Mouse (Mus musculus) limb, embryonic 14.5 days (tissue): ENCODE measurements around the gene Haao. TPM values are rescaled to one million over a fixed set of nuclear protein-coding genes. Genes with fewer than 3 reads are reported as not detected.
A peak's percentile ranks its signal among the peaks of the same experiment; 100 is the strongest.

Source experiments
- ATAC-seq: fragments of 200-750 bp; cut with Nextera tagmentation; 2 replicates; pipeline ENCODE4 v1.8.0; 2017; ENCODE audit warnings: low read depth, moderate number of reproducible peaks, moderate TSS enrichment; ENCODE audit not compliant: low FRiP score
- DNase-seq: peaks from one replicate; pipeline ENCODE4 v3.0.0-alpha.2; 2015; ENCODE audit warnings: low spot score
- H3K27ac ChIP-seq: fragments of 300-500 bp; sonication (generic); replicated peaks from 2 replicates; pipeline ENCODE4 v1.5.1; 2014; ENCODE audit warnings: low read depth, mild to moderate bottlenecking, low read length, moderate library complexity, mixed read lengths
- H3K27me3 ChIP-seq: fragments of 300-500 bp; sonication (generic); 2 replicates; pipeline ENCODE4 v1.6.1; 2014; ENCODE audit warnings: low read length, mixed read lengths; ENCODE audit not compliant: control insufficient read depth, insufficient read depth
- H3K36me3 ChIP-seq: fragments of 300-500 bp; sonication (generic); 2 replicates; pipeline ENCODE4 v1.6.1; 2014; ENCODE audit warnings: mild to moderate bottlenecking, low read length, moderate library complexity, mixed read lengths; ENCODE audit not compliant: control insufficient read depth, insufficient read depth
- H3K4me1 ChIP-seq: fragments of 300-500 bp; sonication (generic); 2 replicates; pipeline ENCODE4 v1.6.1; 2014; ENCODE audit warnings: antibody characterized with exemption, low read length, mixed read lengths; ENCODE audit not compliant: control insufficient read depth, insufficient read depth
- H3K4me2 ChIP-seq: fragments of 300-500 bp; sonication (generic); replicated peaks from 2 replicates; pipeline ENCODE4 v1.6.1; 2014; ENCODE audit warnings: low read depth, mild to moderate bottlenecking, low read length, moderate library complexity; ENCODE audit not compliant: severe bottlenecking
- H3K4me3 ChIP-seq: fragments of 300-500 bp; sonication (generic); replicated peaks from 2 replicates; pipeline ENCODE4 v1.5.1; 2014; ENCODE audit warnings: low read length
- H3K9ac ChIP-seq: fragments of 300-500 bp; sonication (generic); 2 replicates; pipeline ENCODE4 v1.6.1; 2014; ENCODE audit warnings: mild to moderate bottlenecking, low read depth, low read length, moderate library complexity; ENCODE audit not compliant: severe bottlenecking
- H3K9me3 ChIP-seq: fragments of 300-500 bp; sonication (generic); 2 replicates; pipeline ENCODE4 v1.6.1; 2016; ENCODE audit warnings: low read length; ENCODE audit not compliant: control insufficient read depth
- POLR2A ChIP-seq: fragments of 200-500 bp; IDR thresholded peaks from 2 replicates; pipeline ENCODE4 v1.8.0; 2012; ENCODE audit warnings: inconsistent platforms, mild to moderate bottlenecking, moderate library complexity, borderline replicate concordance; ENCODE audit not compliant: insufficient read depth, insufficient read length; ENCODE audit errors: extremely low read depth
- WGBS: fragments of 180-500 bp; shearing (Covaris S2); extraction: QIAGEN DNeasy Blood & Tissue Kit; methylation state at CpG from one replicate; pipeline ENCODE4 v1.1.7; 2014; 5-methylcytosine and 5-hydroxymethylcytosine counted together
- polyA plus RNA-seq, 2 experiments: library from polyadenylated mRNA; depleted of rRNA in 1 of 2; stranded (reverse) in 1 of 2; unstranded in 1 of 2; fragments of >200 nt; fragmentation: Nextera tagmentation in 1 of 2; extraction: Ambion mirVana in 1 of 2; gene quantifications; 2 replicates each; pipeline versions ENCODE4 v1.2.1 to v1.2.3; 2012 to 2014

Haao gene
- polyA plus RNA-seq, 2 experiments, result 0.92 to 1.3 TPM

DNA sequence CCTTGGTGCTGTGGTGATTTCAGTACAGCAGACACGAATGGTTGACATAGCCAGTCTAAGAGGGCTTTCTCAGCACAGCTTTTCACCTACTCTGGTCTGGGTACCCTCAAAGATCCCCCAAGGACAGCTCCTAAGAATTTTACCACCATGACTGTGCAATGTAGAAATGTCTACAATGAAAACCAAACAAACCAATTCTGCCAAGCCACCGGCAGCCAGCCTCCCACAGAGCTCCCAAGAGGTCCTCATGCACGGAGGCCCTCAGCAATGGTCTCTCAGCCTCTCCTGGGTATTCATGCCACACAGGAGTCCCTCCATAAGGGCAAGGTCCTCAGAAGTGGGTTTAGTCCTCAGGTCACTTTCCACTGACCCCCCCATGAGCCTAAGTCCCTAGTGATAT, 38.6 kb upstream of the Haao start:
- no peak overlapping the region for H3K4me2 ChIP-seq
- no peaks in the 10 kb centered on the region for H3K27me3 ChIP-seq
- peaks cover 31% of the 10 kb centered on the region for H3K4me1 ChIP-seq
- WGBS, result 70% methylated on average over 3 of the region's 3 CpGs
- H3K4me3 ChIP-seq, result no peak overlapping the region
- no peaks in the 10 kb centered on the region for H3K36me3 ChIP-seq
- ATAC-seq (no peak), DNase-seq (no peak)
- H3K9me3 ChIP-seq, result no peaks in the 10 kb centered on the region
- no peak overlapping the region for H3K9ac ChIP-seq
- no peak for TF ChIP-seq POLR2A
- no peak overlapping the region for H3K27ac ChIP-seq

DNA sequence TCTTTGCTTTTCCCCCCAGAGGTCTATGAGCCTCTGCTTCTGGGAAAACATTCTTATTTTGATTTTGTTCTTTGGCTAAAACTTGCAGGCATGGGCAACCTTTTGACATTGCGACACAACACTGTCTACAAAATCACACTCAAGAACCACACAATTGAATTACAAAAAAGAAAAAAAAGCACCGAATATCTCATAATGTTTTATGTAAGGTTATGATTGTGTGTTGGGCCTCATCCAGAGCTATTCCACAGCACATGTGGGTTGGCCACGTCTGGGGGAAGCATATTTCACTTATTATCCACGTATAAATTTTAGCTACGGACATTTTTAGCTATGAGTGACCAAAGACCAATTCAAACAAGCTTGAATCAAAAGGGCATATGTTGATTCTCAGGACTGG, 38.0 kb upstream of the Haao start:
- no peak for TF ChIP-seq POLR2A
- no peaks in the 10 kb centered on the region for H3K27me3 ChIP-seq
- no peak overlapping the region for H3K9ac ChIP-seq
- no peak for ATAC-seq
- no peaks in the 10 kb centered on the region for H3K9me3 ChIP-seq
- no peaks in the 10 kb centered on the region for H3K36me3 ChIP-seq
- peaks cover 29% of the 10 kb centered on the region for H3K4me1 ChIP-seq
- DNase-seq, result peak; percentile 43
- no peak overlapping the region for H3K27ac ChIP-seq
- H3K4me2 ChIP-seq, result no peak overlapping the region
- no peak overlapping the region for H3K4me3 ChIP-seq
- 57% methylated on average over 5 of the region's 5 CpGs for WGBS

- DNase-seq, result no peak
- Histone ChIP-seq H3K36me3 (no peaks in the 10 kb centered on the region), H3K27me3 (no peaks in the 10 kb centered on the region), H3K4me3 (no peak overlapping the region), H3K4me1 (peaks cover 23% of the 10 kb centered on the region), H3K4me2 (no peak overlapping the region), H3K27ac (no peak overlapping the region), H3K9ac (no peak overlapping the region), H3K9me3 (no peaks in the 10 kb centered on the region)
- TF ChIP-seq POLR2A, result no peak
- no peak for ATAC-seq
- 84% methylated on average over 13 of the region's 13 CpGs for WGBS
Observed at GRCm38 (mm10) chr17:83885021-83885582, 37.3 kb upstream of the Haao start.

DNA sequence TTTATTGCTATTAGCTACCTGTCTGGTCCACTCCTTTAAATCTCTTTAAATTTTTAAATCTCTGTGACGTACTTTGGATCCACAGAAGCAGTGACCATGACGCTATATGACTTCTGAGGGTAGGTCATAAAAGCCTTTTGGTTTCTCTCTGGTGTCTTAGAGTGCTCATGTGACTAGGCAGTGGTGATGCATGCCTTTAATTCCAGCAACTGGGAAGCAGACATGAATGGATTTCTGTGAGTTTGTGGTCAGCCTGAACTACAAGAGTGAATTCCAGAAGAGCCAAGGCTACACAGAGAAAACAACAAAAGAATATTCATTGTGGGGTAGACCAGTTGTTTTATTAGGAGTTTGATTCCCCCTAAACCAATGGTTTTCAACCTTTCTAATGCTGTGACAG, 35.0 kb upstream of the Haao start:
- Histone ChIP-seq H3K27ac (no peak overlapping the region), H3K4me3 (no peak overlapping the region), H3K4me2 (no peak overlapping the region), H3K4me1 (peaks cover 11% of the 10 kb centered on the region; the same call in 1 of the 2 replicates), H3K9me3 (no peaks in the 10 kb centered on the region), H3K9ac (no peak overlapping the region), H3K36me3 (no peaks in the 10 kb centered on the region), H3K27me3 (no peaks in the 10 kb centered on the region)
- ATAC-seq (no peak), DNase-seq (no peak)
- TF ChIP-seq POLR2A, result no peak
- 68% methylated on average over 2 of the region's 2 CpGs for WGBS

DNA sequence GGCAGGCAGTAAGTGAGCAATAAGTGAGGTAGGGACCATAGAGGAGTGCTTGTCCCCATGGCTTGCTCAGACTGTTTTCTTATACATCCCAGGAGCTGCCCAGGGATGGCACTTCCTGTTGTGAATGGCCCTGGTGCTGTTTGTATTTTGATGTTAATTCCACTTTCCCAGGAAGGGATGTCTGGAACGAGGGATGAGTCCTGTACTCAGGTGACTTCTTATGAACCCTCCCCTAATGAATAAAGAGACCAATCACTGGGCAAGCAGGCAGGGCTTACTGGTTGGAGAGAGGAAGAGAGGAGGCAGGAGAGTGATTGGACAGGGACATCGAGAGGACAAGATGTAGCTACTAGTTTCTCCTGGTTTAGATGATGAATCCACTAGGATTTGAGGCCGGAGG, 33.3 kb upstream of the Haao start:
- Histone ChIP-seq H3K27ac (no peak overlapping the region), H3K36me3 (no peaks in the 10 kb centered on the region), H3K4me1 (peaks cover under 1% of the 10 kb centered on the region; the same call in 1 of the 2 replicates), H3K27me3 (no peaks in the 10 kb centered on the region), H3K9me3 (no peaks in the 10 kb centered on the region; the same call in 1 of the 2 replicates), H3K4me3 (no peak overlapping the region), H3K9ac (no peak overlapping the region), H3K4me2 (no peak overlapping the region)
- no peak for DNase-seq
- ATAC-seq, result no peak
- WGBS, result 73% methylated on average over 3 of the region's 3 CpGs
- TF ChIP-seq POLR2A, result no peak
